Mouse (Mus musculus) urinary bladder, postnatal 25 days (tissue): Measurements from ENCODE around the gene Tjp2.

Experiments used
- DNase-seq: peaks from one replicate; pipeline ENCODE4 v3.0.0; 2022; ENCODE audit warnings: low spot score

Gene Tjp2

DNA sequence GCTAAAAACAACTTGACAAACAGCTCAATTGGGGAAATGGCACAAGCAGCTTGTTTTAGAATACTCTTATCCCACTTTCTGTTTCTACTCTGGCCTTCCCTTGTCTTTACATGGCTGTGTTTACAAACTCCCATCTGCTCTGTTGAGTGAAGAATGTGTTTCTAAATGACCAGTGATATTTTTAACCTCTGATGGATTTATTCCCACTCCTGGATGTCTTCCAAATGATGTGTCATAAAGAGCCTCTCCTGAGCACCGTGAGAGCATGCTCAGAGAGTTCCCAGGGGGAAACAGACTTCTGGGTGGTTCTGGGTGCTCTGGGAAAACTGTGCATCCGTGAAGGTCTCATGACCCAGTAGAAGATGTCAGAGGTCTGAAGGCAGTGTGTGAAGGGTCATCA, 169.9 kb downstream of the Tjp2 start:
- no peak for DNase-seq

DNA sequence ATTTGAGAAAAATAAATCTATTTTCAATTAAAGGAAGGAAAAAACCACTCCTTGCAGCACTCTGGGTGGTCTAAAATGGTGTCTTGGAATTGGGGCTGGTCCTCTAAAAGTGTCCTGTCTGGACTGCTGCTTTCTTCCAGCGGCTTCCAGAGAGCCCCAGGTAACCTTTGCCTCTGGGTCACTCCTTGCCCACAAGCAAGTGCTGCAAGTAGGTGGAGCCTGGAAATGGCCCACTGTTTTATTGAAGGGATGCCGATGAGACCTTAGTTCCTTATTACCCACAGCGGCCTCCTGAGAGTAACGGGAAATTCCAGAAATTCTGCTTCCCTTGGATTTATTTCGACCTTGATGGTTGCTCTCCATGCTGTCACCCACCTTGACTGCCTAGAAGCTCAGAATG, 170.6 kb downstream of the Tjp2 start:
- DNase-seq, result no peak

DNA sequence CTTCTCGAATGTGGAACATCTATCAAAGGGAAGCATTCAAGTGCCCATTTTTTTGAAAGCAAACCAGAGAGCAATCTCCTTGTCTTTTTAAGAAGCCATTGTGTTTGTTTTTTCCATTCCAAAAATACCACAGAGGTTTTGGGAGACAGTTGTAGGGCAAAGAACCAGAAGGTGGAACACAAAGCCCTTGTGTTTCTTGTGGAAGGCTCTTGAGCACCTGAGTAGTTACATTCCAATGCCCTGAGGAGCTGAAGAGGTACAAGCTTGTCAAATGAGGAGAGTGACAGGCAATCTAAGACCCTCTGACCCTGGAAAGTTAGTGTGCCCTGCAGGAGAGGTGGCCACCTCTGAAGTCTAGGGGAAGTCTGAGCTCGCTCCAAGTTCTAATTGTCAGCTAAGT, 174.3 kb downstream of the Tjp2 start:
- DNase-seq, result no peak

DNA sequence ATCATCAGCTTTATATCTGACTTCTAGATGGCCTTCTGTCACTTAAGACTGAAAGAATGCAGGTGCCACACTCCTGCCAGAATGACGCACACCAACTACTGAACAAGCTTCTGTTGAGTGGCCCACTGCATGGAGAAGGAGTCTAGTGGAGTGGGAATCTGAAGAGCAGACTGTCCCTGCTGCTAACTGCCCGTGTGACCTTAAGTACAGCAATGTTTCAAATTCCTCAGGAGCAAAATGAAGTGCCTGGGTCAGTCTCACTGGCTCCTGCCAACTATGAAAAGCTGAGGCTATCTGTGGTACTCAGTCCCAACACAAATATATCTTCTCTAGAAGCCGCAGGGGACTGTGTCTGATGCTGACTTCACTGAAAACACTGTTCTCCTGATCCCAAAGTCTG, 175.5 kb downstream of the Tjp2 start:
- DNase-seq, result no peak

DNA sequence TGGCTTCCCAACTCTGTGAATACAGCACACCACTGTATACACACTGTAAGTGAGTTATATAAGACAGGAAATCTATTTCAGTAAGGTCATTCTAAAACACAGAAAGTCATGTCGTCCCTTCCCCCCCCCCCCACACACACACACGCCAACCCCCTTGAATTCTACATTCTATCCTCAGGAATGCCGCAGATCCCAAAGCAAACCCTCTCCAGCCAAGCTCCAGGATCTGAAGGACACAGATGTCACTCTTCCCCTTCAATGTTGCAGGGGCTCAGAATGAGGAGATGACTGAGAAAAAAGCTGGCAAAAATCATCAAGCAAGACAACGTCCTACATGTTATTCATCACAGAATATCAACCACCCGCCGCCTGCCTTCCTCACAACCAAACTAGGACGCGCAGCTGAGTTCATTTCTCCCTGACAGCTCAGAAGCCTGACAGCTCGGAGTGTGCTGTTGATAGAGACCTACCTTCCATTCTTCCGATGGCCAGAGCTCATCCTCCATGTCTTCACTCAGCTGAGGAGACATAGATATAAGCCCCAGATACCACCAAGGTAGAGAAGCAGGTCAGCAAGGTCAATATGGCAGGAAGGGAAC, 178.3 kb downstream of the Tjp2 start:
- DNase-seq, result no peak
